Mouse (Mus musculus) embryonic fibroblast, embryonic 13.5 days (primary cell): ENCODE results near the gene Rbm26.

Experiments used
- CTCF ChIP-seq: IDR thresholded peaks from 2 replicates; pipeline ENCODE4 v1.5.1; 2011; ENCODE audit warnings: mild to moderate bottlenecking, control low read depth, low read length, moderate library complexity, borderline replicate concordance; ENCODE audit not compliant: insufficient read depth
- POLR2A ChIP-seq: IDR thresholded peaks from 2 replicates; pipeline ENCODE4 v1.6.1; 2011; ENCODE audit warnings: low read depth, mild to moderate bottlenecking, control low read depth, low read length, moderate library complexity

DNA sequence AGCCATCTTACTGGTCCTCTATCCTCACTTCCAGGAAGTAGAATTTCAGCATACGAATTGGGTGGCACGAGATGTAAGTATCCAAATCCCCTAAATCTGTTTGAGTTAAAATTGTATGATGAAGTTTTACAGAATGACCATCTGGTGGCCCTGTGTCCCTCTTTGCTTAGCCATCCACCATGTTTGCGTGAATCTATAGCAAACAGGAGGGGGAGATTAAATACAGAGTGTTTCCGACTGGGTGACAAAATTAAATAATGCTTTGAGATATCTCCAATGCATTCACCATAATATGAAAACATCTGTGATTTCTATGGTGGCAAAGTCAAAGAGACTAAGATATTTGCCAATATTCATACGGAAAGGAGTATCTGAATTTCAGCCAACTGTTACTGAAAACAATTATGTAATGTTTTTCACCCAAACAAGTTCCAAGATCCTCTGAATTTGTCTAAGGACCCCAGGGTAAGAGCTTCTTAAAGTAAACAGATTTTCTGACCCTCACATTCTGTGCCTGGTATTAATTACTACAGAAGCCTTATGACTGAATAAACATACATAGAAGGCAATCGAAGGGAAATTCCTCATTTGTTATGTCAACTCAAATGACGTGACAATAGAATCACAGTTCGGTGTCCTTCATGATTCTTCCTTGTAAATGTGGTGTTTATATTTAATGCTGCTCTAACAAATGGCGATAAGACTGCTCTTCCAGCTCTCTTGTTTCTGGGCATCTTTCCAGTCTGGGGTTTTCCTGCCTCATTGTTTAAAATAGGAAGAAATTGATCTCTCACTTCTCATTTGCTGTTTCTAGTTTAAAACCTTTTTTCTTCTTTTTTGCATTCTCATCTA is 42.6 kb upstream of the Rbm26 start:
- TF ChIP-seq POLR2A (no peak), CTCF (no peak)
